Mouse (Mus musculus) spleen, embryonic (tissue): ENCODE measurements at regions not wholly inside any gene's neighbourhood (a gene's known extent, or its start where the extent isn't known, plus 50 kb on each side); places are given as distances from the start of the nearest gene placed in this dataset.
"Not testable (repeated sequence)": the region's sequence is repeated elsewhere in the genome, so short reads cannot be mapped to it uniquely, and the experiment has no call there.

ENCODE experiments used
- CTCF ChIA-PET: fragments of 350-600 bp; sonication (Branson Sonifier 250); formaldehyde crosslinking; loops from one replicate; lab custom pipeline; 2022; lab: Charles Lee

GRCm38 (mm10) chr15:92997933-92998332, 277.0 kb downstream of the Gxylt1 start:
- CTCF ChIA-PET, result no interaction called here

GRCm38 (mm10) chr15:92994191-92994671, 280.7 kb downstream of the Gxylt1 start:
- CTCF ChIA-PET, result no interaction called here

- CTCF ChIA-PET, result no interaction called here
Observed at GRCm38 (mm10) chr15:92993538-92994190, 281.3 kb downstream of the Gxylt1 start.

GRCm38 (mm10) chr15:92975774-92976173, 299.2 kb downstream of the Gxylt1 start:
- CTCF ChIA-PET, result no interaction called here

GRCm38 (mm10) chr15:92974931-92975330, 300.0 kb downstream of the Gxylt1 start:
- CTCF ChIA-PET, result no interaction called here

GRCm38 (mm10) chr15:92973651-92974229, 301.2 kb downstream of the Gxylt1 start:
- CTCF ChIA-PET, result no interaction called here

- CTCF ChIA-PET, result no interaction called here
Observed at GRCm38 (mm10) chr15:92965556-92965955, 309.4 kb downstream of the Gxylt1 start.

GRCm38 (mm10) chr15:92964901-92965300, 310.1 kb downstream of the Gxylt1 start:
- CTCF ChIA-PET, result no interaction called here

- CTCF ChIA-PET, result no interaction called here
Observed at GRCm38 (mm10) chr15:92964131-92964530, 310.8 kb downstream of the Gxylt1 start.

- CTCF ChIA-PET, result not testable (repeated sequence)
Observed at GRCm38 (mm10) chr15:92950912-92951311, 324.1 kb downstream of the Gxylt1 start.

- CTCF ChIA-PET, result no interaction called here
Observed at GRCm38 (mm10) chr15:92946216-92946615, 328.8 kb downstream of the Gxylt1 start.

- CTCF ChIA-PET, result no interaction called here
Observed at GRCm38 (mm10) chr15:92903821-92904220, 371.2 kb downstream of the Gxylt1 start.

- CTCF ChIA-PET, result no interaction called here
Observed at GRCm38 (mm10) chr15:92897277-92897676, 377.7 kb downstream of the Gxylt1 start.

- CTCF ChIA-PET, result no interaction called here
Observed at GRCm38 (mm10) chr15:92895836-92896235, 379.1 kb downstream of the Gxylt1 start.

- CTCF ChIA-PET, result no interaction called here
Observed at GRCm38 (mm10) chr15:92876438-92876837, 398.5 kb downstream of the Gxylt1 start.

- CTCF ChIA-PET, result no interaction called here
Observed at GRCm38 (mm10) chr15:92864106-92864505, 410.9 kb downstream of the Gxylt1 start.

GRCm38 (mm10) chr15:92850854-92851253, 424.1 kb downstream of the Gxylt1 start:
- CTCF ChIA-PET, result no interaction called here

GRCm38 (mm10) chr15:92840035-92840434, 434.9 kb downstream of the Gxylt1 start:
- CTCF ChIA-PET, result no interaction called here

GRCm38 (mm10) chr15:92839611-92840010, 435.4 kb downstream of the Gxylt1 start:
- CTCF ChIA-PET, result no interaction called here

GRCm38 (mm10) chr15:92826136-92826535, 429.5 kb downstream of the Pdzrn4 start:
- CTCF ChIA-PET, result no interaction called here
